Mouse (Mus musculus): ENCODE data around the gene Lrrc28.

DNA sequence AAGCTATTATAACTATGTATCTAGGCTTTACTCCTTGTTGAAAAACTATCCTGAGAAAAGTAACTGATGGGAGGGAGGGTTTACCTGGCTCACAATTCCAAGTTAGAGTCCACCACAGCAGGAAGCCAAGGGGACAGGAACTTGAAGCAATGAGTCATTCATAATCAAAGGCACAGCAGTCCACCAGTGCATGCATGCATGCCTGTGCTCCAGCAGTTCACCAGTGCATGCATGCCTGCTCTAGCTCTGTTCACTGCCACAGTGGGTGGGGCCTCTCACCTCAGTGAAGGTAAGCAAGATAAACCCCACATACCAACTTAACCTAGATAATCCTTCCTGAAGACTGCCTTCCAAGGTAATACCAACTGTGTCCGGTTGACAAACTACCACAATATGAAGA is 38.8 kb downstream of the Lrrc28 start:
- TF ChIP-seq CTCF (IDR thresholded peaks at IDR 0.05; ENCODE audit: borderline replicate concordance, extremely low read depth, insufficient read depth, insufficient read length): no peak
- no peak for TF ChIP-seq POLR2A (IDR thresholded peaks at IDR 0.05; ENCODE audit: borderline replicate concordance, extremely low read depth, insufficient read depth, insufficient read length, poor library complexity, severe bottlenecking)
